Mouse (Mus musculus) heart, adult 8-10 months (tissue): ENCODE measurements around the gene Tctex1d4. TPM values are rescaled to one million over a fixed set of nuclear protein-coding genes. Genes with fewer than 3 reads are reported as not detected.

ENCODE experiments used
- DNase-seq: peaks from one replicate; pipeline ENCODE4 v3.0.0; 2022; ENCODE audit warnings: low spot score
- total RNA-seq, 4 experiments: library from RNA; stranded (reverse); gene quantifications; 2 replicates each; pipeline ENCODE4 v1.2.4; 2022

Gene Tctex1d4
- total RNA-seq, 4 experiments from 2014 or later, result 0.40 TPM; not detected in 3

DNA sequence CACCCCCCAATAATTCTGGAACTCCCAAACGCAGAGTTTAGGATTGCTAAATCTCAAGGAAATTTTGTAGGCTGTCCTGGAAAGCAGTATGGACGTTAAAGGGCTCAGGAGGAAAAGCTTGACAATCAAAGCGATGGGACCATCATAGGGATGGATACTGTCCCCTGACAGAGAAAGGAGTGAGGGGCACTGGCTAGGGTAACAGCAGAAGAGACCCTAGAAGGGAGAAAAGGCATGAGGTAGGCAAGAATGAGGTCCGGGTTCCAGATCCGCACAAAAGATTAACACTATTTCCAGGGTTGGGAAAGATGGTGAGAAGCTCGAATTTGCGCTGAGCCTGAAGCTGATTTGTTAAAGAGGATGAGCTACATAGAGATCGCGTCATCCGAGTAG is 6.5 kb upstream of the Tctex1d4 start:
- DNase-seq, result no peak

DNA sequence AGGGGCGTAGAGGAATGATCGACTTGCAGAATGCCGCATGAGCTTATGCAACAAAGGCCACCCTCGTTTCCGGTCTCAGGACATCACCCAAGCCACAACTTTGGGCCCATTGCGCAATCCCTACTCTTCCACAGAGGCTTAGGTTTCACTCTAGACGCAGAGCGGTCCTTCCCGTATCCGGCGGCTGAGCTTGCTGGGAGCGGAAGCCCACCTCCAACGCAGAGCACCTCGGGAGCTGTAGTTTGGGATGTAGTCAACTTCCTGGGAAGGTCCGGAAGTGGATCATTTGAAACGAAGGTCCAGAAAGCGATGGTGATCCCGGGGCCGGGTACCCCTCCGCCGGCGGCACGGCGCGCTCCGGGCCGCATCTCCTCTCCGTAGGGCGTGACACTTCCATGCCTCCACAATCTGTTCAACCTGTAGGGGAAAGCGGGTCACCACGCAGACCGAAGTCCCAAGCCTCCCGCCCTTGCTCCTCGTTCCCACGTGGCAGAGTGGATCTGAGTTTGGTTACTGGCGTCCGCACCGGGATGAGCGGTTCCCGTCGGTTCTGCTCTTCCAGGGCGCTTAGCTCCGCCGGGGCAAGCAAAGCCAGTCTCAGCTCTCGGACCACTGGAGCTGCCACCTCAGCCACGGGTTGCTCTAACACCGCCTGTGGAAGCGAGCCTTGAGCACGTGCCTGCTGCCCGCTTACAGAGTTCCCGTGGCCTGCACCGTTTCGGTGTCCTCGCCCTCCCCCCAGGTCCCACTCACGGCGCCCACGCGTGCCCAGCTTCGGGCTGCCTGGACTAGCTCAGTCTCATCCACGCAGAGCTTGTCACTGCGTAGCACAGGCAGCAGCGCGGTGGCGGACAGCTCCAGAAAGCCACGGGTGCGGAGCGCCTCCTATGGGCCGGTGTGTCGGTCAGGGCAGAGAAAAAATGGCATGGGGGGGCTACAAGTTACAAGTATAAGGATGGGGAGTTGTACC is 5.9 kb upstream of the Tctex1d4 start:
- peak; percentile 97 for DNase-seq

DNA sequence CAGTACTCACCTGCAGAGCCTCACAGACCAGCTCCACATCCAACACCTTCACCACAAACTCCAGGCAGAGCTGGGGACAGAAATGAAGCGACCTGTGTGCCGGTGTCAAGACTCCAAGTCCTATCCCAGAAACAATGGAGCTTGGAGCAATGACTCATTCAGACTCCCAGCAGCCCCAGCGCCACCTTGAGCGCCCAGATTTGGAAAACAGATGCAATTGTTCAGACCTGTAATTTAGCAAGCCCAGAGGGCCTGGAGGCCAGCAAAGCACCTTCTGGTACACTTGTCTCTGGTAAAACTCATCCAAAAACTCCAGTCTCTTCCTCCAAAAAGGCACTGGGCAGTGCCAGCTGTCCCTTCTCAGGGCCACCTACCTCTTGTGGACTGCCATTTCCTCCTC is 4.4 kb upstream of the Tctex1d4 start:
- DNase-seq, result no peak

GRCm38 (mm10) chr4:117123546-117124217 is 2.9 kb upstream of the Tctex1d4 start:
- DNase-seq, result no peak

GRCm38 (mm10) chr4:117124218-117124517 is 2.4 kb upstream of the Tctex1d4 start:
- DNase-seq, result no peak

- DNase-seq, result peak; percentile 61
These were observed 1.9 kb upstream of the Tctex1d4 start for GRCm38 (mm10) chr4:117124518-117125347.

GRCm38 (mm10) chr4:117125348-117125909 is 1.2 kb upstream of the Tctex1d4 start, which contains the start of gene Btbd19:
TSS of gene Btbd19 (minus strand) at chr4:117125725.
- DNase-seq, result peak; percentile 86

GRCm38 (mm10) chr4:117125910-117126674 is 502 bp upstream of the Tctex1d4 start:
- DNase-seq, result peak; percentile 93

DNA sequence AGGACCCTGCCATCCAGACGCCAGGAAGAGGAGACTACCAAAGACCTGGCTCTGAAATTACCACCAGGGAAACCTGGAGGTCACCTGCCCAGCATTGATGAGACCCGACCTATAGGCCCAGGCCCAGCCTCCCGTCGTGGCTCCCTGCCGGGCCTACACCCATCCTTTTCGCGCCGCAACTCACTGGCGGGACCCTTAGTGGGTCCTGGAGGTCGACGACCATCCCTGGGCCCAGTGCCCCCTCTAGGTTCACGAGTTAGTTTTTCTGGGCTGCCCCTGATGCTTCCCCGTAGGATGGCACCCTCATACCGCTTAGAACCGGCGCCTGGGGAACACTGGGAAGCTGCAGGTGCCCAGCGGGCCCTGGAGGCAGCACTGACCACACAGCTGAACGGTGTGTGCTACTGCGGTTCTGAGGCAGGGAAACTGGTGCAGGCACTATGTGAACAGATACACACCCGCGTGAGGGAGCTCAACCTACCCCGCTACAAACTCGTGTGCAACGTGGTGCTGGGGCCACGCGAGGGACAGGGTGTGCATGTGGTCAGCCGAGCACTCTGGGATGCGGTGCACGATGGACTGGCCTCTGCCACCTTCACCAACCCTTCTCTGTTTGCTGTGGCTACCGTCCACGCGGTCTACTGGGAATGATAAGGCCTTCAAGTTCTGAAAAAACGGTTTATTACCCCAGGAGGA is 1.5 kb downstream of the Tctex1d4 start:
- DNase-seq, result no peak

DNA sequence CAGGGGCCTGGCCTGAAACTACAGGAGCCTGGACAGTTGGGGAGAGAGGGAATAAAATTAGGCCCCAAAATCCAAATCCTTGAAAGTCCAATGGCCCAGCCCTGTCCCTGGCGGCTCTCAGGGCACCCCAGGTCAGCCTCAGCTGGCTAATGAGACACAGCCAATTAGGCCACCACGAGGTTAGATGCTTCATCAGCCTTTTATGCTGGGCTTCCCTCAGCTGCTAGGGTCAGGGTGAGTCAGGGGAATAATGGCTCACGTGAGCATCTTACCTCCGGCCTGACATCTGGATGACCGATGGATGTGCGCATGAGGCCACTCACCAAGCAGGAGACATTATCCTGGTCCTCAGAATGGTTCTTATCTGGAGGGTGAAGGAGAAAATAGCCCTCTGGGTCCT is 4.2 kb downstream of the Tctex1d4 start:
- no peak for DNase-seq

DNA sequence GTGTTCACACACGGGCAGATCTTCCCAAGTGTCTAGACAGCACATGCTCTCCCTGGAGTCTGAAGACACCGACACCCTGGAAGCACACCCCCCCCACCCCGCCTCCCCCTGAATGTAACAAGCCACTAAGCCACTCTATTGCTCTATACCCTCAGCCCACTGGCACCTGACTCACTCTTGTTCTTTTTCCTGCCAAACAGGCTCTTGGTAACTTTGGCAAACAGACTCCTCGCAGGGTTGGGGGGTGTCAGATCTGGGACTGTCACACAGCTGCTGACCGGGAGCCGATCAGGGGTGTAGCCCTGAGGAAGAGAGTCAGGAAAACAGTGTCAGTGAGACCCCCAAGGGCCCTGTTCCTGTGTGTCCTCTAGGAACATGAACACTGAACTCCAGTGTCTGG is 4.6 kb downstream of the Tctex1d4 start:
- no peak for DNase-seq

- DNase-seq, result no peak
These were observed 5.5 kb downstream of the Tctex1d4 start for GRCm38 (mm10) chr4:117131890-117132793.

GRCm38 (mm10) chr4:117132794-117133143 is 6.2 kb downstream of the Tctex1d4 start:
- no peak for DNase-seq

- no peak for DNase-seq
These were observed 6.8 kb downstream of the Tctex1d4 start for GRCm38 (mm10) chr4:117133366-117133796.

DNA sequence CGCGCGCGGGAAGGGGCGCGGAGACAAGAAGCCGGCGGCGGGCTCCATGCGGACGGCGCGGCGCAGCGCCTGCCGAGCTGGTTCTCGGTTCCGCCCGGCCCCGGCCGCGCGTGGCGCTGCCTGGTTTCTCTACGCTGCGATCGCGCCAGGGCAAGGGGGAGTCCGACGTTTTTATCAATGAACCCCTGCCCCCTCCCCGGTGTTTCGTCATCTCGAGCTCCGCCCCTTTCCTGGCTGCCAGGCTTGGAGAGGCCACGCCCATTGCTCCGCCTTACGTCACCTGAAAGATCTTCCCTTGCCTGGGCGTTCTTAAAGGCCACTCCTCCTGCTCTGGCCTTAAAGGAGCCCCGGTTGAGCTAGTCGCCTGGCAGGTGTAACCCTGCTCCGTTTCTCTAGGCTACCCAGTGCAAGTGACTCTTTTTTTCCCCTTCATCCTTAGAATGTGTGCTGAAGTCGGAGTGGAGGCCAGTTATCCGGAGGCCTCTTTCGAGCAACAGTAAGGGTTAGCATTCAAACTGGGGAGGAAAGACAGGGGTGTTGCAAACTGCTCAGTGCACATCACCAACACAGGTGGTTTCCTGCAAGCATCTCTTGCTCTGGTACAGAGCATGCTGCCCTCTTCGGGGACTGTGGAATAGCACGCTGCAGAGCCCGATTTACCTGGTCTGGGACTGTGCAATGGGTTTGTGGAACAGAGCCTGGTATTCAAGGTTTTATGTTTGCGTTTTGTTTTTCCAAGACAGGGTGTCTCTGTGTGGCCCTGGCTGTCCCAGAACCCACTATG is 7.4 kb downstream of the Tctex1d4 start, which contains the start of gene Plk3:
Gene Plk3 (minus strand): TSS at position 147 of the 784 bp plus-strand sequence.
- peak; percentile 99 for DNase-seq

DNA sequence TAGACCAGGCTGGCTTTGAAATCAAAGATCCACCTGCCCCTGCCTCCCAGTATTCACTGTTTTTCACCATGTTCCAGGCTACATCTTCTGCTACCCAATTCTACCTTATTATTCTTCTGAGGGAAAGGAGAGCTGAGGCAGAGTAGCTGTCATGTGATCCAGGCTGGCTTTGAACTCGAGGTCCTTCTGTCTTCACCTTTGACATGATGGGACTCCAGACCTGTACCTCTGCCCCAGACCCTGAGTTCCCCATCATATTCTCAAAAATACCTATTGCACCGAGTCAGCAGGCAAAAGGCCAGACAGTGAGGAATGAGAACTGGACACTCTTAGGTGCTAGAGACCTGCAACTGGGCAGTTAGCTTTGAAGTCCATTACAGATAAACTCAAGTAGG is 8.0 kb downstream of the Tctex1d4 start:
- DNase-seq, result no peak

- no peak for DNase-seq
These were observed 9.4 kb downstream of the Tctex1d4 start for GRCm38 (mm10) chr4:117136034-117136433.
